Mouse (Mus musculus) midbrain, embryonic 14.5 days (tissue): ENCODE results near the gene Med16. TPM values are rescaled to one million over a fixed set of nuclear protein-coding genes. Genes with fewer than 3 reads are reported as not detected.
A peak's percentile ranks its signal among the peaks of the same experiment; 100 is the strongest.

ENCODE experiments used
- ATAC-seq: fragments of 200-750 bp; cut with Nextera tagmentation; 2 replicates; pipeline ENCODE4 v1.8.0; 2017; ENCODE audit warnings: moderate number of reproducible peaks, moderate library complexity; ENCODE audit not compliant: low FRiP score, low TSS enrichment
- DNase-seq: peaks from one replicate; pipeline ENCODE4 v3.0.0-alpha.2; 2015
- H3K27ac ChIP-seq: fragments of 300-500 bp; sonication (generic); replicated peaks from 2 replicates; pipeline ENCODE4 v1.5.1; 2014; ENCODE audit warnings: mild to moderate bottlenecking, low read depth, low read length, moderate library complexity
- H3K27me3 ChIP-seq: fragments of 300-500 bp; sonication (generic); 2 replicates; pipeline ENCODE4 v1.6.1; 2014; ENCODE audit warnings: low read length, control low read depth, mixed read lengths; ENCODE audit not compliant: control insufficient read depth, insufficient read depth
- H3K36me3 ChIP-seq: fragments of 300-500 bp; sonication (generic); 2 replicates; pipeline ENCODE4 v1.6.1; 2014; ENCODE audit warnings: low read length, control low read depth; ENCODE audit not compliant: control insufficient read depth, insufficient read depth
- H3K4me1 ChIP-seq: fragments of 300-500 bp; sonication (generic); 2 replicates; pipeline ENCODE4 v1.6.1; 2014; ENCODE audit warnings: mild to moderate bottlenecking, antibody characterized with exemption, low read length, control low read depth; ENCODE audit not compliant: control insufficient read depth, insufficient read depth
- H3K4me2 ChIP-seq: fragments of 300-500 bp; sonication (generic); 2 replicates; pipeline ENCODE4 v1.6.1; 2014; ENCODE audit warnings: mild to moderate bottlenecking, low read length, moderate library complexity
- H3K4me3 ChIP-seq: fragments of 300-500 bp; sonication (generic); replicated peaks from 2 replicates; pipeline ENCODE4 v1.5.1; 2014; ENCODE audit warnings: low read depth, low read length
- H3K9ac ChIP-seq: fragments of 300-500 bp; sonication (generic); replicated peaks from 2 replicates; pipeline ENCODE4 v1.6.1; 2014; ENCODE audit warnings: mild to moderate bottlenecking, low read length, moderate library complexity
- H3K9me3 ChIP-seq: fragments of 300-500 bp; sonication (generic); 2 replicates; pipeline ENCODE4 v1.6.1; 2016; ENCODE audit warnings: low read length, control low read depth, mixed read lengths; ENCODE audit not compliant: control insufficient read depth
- WGBS: fragments of 180-500 bp; shearing (Covaris S2); extraction: QIAGEN DNeasy Blood & Tissue Kit; methylation state at CpG from one replicate; pipeline ENCODE4 v1.1.7; 2014; 5-methylcytosine and 5-hydroxymethylcytosine counted together
- polyA plus RNA-seq: library from polyadenylated mRNA; unstranded; fragments of >200 nt; fragmentation: Nextera tagmentation; extraction: Ambion mirVana; gene quantifications from 2 replicates; pipeline ENCODE4 v1.2.1, GENCODE M21; 2014

The Med16 gene
- polyA plus RNA-seq: 57.2 and 58.8 TPM in 2 replicates

DNA sequence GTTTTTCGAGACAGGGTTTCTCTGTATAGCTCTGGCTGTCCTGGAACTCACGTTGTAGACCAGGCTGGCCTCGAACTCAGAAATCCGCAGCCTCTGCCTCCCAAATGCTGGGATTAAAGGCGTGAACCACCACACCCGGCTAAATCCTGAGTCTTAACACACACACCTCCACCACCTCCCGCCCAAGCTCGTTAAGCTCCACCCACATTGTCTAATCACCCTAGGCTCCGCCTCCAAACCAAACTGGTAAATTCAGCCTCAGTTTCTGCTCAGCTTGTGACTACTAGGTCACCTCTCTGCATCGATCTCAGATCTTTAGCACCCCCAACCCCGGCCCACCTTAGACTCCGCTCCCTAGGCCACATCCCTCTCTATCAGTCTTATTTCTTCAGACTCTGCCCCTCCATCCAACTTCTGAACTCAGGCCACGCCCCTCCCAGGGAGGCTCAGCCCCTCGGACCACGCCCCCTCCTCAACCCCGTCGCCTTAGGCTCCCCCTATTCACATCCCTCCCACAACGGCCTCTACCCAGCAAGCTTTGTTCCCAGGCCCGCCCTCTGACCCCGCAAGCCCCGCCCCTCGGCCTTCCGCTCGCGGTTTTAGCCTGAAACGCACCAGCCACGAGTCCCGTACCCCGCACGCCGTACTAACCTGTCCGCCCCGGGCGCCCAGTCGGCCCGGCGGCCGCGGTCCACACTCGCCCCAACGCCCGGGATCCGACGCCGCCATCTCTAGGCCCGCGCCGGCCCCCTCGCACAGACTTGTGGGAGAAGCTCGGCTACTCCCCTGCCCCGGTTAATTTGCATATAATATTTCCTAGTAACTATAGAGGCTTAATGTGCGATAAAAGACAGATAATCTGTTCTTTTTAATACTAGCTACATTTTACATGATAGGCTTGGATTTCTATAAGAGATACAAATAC, at the start of gene Med16:
TSS of gene Med16 (minus strand) at position 757 of the 925 bp plus-strand sequence.
- Histone ChIP-seq H3K27me3 (no peaks in the 10 kb centered on the region), H3K9ac (peak within 1 kb of the TSS; percentile 82), H3K4me1 (peaks cover 3% of the 10 kb centered on the region; the same call in 1 of the 2 replicates), H3K36me3 (peaks cover 50% of the 10 kb centered on the region), H3K9me3 (no peaks in the 10 kb centered on the region), H3K4me2 (peak within 1 kb of the TSS; percentile 53), H3K27ac (peak within 1 kb of the TSS; percentile 97), H3K4me3 (peak within 1 kb of the TSS; percentile 58)
- WGBS: 2% methylated on average over 52 of the region's 52 CpGs
- ATAC-seq (peak; percentile 93), DNase-seq (peak; percentile 95)

DNA sequence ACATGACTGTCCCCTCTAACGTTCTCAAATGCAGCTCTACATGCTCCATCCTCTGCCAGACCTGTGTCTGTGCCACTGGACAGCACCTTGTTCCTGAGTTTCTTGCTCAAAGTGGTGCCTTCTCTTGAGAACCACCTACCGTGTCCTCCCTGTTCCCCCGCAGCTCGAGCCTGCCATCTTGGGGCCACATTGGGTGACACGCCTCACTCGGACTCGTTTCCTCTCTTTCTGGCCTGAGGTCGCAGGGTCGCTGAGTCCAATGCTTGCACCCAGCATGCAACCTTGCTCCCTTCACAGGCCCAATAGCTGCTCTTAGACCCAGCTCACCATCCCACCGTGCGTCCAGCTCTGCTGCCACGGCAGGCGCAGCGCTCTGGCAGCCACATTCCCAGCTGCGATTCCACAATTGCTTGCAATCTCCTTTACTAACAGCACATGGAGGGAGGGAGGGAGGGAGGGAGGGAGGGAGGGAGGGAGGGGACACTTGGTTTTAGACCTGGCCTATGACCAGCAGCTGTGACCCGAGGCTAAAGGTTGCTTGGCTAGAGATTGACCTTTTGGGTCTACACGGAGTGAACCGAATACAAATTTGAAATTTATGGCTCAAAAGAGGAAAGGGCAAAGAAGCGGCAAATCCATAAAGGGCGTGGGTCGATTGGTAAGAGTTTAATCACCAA, 49.6 kb upstream of the Med16 start:
- Histone ChIP-seq H3K4me3 (no peak overlapping the region), H3K4me1 (peaks cover 6% of the 10 kb centered on the region; the same call in 1 of the 2 replicates), H3K4me2 (no peak overlapping the region), H3K9ac (no peak overlapping the region; the same call in 1 of the 2 replicates), H3K27ac (no peak overlapping the region), H3K9me3 (no peaks in the 10 kb centered on the region), H3K36me3 (peaks cover 15% of the 10 kb centered on the region), H3K27me3 (no peaks in the 10 kb centered on the region; the same call in 1 of the 2 replicates)
- DNase-seq (peak; percentile 69), ATAC-seq (no peak)
- WGBS: 13% methylated on average over 21 of the region's 21 CpGs

DNA sequence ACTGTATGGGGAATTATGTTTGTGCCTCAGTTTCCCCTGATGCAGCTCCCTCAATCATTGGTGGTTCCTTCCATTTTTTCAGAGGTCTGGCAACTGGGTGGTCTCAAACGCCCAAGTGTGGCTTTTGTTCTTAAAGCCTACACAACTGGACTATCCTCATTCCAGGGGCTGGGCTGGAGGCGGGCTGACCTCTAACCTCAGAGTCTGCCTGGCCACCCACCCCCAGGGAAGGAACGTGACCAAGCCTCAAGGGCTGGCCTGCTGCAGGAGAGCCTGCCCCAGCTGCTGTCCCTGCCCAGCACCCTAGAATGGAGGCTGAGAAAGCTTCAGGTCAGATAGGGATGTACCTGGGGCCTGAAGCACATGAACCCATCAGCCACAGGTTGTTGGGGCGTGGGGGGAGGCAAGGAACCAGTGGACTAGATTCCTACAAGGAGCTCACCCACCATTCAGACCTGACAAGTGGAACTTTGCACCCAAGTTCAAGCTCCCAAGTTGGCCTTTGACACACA, 48.0 kb upstream of the Med16 start:
- Histone ChIP-seq H3K36me3 (peaks cover 14% of the 10 kb centered on the region), H3K9me3 (no peaks in the 10 kb centered on the region), H3K4me3 (no peak overlapping the region), H3K27ac (no peak overlapping the region), H3K4me2 (no peak overlapping the region), H3K4me1 (peaks cover 6% of the 10 kb centered on the region; the same call in 1 of the 2 replicates), H3K9ac (no peak overlapping the region), H3K27me3 (no peaks in the 10 kb centered on the region; the same call in 1 of the 2 replicates)
- WGBS: 17% methylated on average over 4 of the region's 4 CpGs
- no peak for ATAC-seq
- DNase-seq: no peak

DNA sequence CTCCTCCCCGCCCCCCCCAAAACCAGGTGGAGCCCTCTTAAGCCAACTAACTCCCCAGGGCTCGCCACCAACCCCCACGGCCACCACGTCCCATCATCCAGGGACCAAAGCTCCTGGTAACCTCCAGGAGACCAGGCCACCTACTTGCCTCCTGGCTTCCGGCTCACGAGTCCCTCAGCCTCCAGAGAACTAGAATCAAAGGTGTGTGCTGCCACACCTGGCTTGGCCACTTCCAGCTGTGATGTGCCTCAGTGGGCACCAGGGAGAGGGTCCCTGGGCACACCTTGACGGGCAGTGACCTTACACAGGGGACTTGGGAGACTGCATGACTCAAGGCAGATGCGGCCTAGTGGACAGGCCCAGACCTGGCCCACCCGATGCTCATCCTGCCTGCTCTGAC, 47.0 kb upstream of the Med16 start:
- no peak overlapping the region for H3K4me2 ChIP-seq
- peaks cover 4% of the 10 kb centered on the region; the same call in 1 of the 2 replicates for H3K4me1 ChIP-seq
- H3K27me3 ChIP-seq: no peaks in the 10 kb centered on the region; the same call in 1 of the 2 replicates
- no peak overlapping the region for H3K4me3 ChIP-seq
- H3K36me3 ChIP-seq: peaks cover 24% of the 10 kb centered on the region
- no peak for DNase-seq
- no peak for ATAC-seq
- 78% methylated on average over 9 of the region's 9 CpGs for WGBS
- H3K27ac ChIP-seq: no peak overlapping the region
- H3K9ac ChIP-seq: no peak overlapping the region
- H3K9me3 ChIP-seq: no peaks in the 10 kb centered on the region

DNA sequence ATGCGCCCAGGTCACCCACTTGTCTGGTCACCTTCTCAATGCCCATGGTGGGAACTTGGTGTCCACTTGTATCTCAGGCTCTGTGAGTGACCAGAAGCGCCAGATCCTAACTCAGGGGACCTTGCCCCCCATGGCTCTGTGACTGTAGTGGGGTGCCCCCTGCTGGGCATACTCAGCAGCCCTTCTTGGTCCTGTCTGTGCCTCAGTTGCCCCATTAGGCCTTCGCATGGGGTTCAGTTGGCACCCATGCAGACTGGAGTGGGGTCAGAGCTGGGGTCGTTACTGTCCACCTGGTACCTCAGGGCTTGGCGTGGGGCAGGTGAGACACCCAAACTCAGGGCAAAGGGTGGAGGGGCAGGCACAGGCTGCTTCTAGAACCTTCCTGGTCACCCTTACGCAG, 45.2 kb upstream of the Med16 start:
- Histone ChIP-seq H3K4me1 (no peaks in the 10 kb centered on the region), H3K4me2 (no peak overlapping the region), H3K27me3 (no peaks in the 10 kb centered on the region; the same call in 1 of the 2 replicates), H3K4me3 (no peak overlapping the region), H3K36me3 (peaks cover 38% of the 10 kb centered on the region), H3K9ac (no peak overlapping the region), H3K9me3 (no peaks in the 10 kb centered on the region), H3K27ac (no peak overlapping the region)
- DNase-seq (no peak), ATAC-seq (no peak)
- 84% methylated on average over 6 of the region's 6 CpGs for WGBS

DNA sequence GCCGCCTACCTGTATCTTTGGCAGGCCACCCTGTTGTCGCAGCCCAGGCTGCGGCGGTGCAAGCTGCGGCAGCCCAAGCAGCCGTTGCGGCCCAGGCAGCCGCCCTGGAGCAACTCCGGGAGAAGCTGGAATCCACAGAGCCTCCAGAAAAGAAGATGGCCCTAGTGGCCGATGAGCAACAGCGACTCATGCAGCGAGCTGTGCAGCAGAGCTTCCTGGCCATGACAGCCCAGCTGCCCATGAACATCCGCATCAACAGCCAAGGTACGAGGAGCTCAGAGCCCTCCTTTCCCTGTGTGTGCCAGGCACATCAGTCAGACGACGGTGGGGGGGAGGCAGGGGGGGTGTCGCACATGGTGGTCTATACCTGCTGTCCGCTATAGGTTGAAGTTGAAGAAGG, 41.9 kb upstream of the Med16 start:
- H3K27ac ChIP-seq: no peak overlapping the region
- H3K4me1 ChIP-seq: 0 out of 2 replicates have a peak, but pooled peaks cover 4% of the 10 kb centered on the region
- no peaks in the 10 kb centered on the region for H3K9me3 ChIP-seq
- peaks cover 46% of the 10 kb centered on the region for H3K36me3 ChIP-seq
- ATAC-seq (no peak), DNase-seq (no peak)
- WGBS: 84% methylated on average over 18 of the region's 18 CpGs
- no peak overlapping the region for H3K9ac ChIP-seq
- no peak overlapping the region for H3K4me3 ChIP-seq
- H3K27me3 ChIP-seq: no peaks in the 10 kb centered on the region
- no peak overlapping the region for H3K4me2 ChIP-seq

DNA sequence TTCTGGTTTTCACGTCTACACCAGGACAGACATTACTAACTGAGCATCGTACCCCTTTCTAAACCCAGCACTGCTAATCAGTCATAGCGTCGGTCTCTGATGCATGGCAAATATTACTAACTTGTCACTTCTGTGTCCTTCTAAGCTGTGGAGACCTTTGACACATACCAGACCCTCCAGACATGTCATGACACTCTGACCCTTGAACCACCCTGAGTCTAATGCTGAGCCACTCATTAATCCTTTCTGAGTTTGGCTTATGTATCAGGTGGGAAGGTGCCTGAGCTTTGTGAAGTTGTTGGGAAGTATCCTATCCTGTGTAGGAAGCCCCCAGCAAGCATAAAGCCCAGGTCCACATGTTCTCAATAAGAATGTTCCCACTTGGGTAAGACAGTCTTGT, 41.1 kb upstream of the Med16 start:
- DNase-seq (no peak), ATAC-seq (no peak)
- Histone ChIP-seq H3K9me3 (no peaks in the 10 kb centered on the region), H3K4me1 (0 out of 2 replicates have a peak, but pooled peaks cover 6% of the 10 kb centered on the region), H3K4me2 (no peak overlapping the region), H3K4me3 (no peak overlapping the region), H3K27me3 (no peaks in the 10 kb centered on the region), H3K9ac (no peak overlapping the region), H3K36me3 (peaks cover 46% of the 10 kb centered on the region), H3K27ac (no peak overlapping the region)
- WGBS: 94% methylated on average over 4 of the region's 4 CpGs

DNA sequence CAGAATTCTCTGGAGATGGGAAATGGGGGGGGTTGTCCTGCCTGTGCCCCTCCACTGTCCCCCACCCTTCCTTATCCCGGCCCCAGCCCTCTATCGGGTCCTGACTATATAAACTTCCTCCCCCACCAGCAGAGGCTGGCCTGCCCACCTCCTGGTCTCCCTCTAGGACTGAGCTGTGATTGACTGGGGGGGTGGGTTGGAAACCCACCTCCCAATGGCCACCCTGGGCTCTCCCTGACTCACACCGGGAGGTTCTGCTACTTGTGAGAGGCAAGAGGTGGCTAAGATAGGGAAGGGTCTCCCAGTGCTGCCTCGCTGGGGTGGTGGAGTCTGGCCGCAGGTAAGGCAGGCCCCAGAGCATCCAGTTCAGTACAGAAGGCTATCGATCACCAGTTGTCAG, 38.8 kb upstream of the Med16 start:
- no peak overlapping the region for H3K27ac ChIP-seq
- no peak for ATAC-seq
- H3K27me3 ChIP-seq: no peaks in the 10 kb centered on the region
- H3K9ac ChIP-seq: no peak overlapping the region
- no peaks in the 10 kb centered on the region for H3K9me3 ChIP-seq
- peaks cover 36% of the 10 kb centered on the region for H3K36me3 ChIP-seq
- H3K4me1 ChIP-seq: 0 out of 2 replicates have a peak, but pooled peaks cover 6% of the 10 kb centered on the region
- DNase-seq: no peak
- H3K4me2 ChIP-seq: no peak overlapping the region
- no peak overlapping the region for H3K4me3 ChIP-seq
- 88% methylated on average over 6 of the region's 6 CpGs for WGBS
